Mouse (Mus musculus): ENCODE measurements around the gene Pla2g4f.

Pla2g4f gene
- long read RNA-seq, experiment 1 = 0 reads
- long read RNA-seq, experiment 2 = 0 reads

GRCm38 (mm10) chr2:120313976-120314375 is at the start of gene Pla2g4f:
TSS of gene Pla2g4f (minus strand) at chr2:120314165.
- intact Hi-C loops (cut with DNase I) = no loop called here

GRCm38 (mm10) chr2:120360425-120360824 is 46.5 kb upstream of the Pla2g4f start:
- intact Hi-C loops (cut with DNase I) = no loop called here

- intact Hi-C loops (cut with DNase I) = no loop called here
These were observed 39.0 kb upstream of the Pla2g4f start, which contains the start of gene Vps39 for GRCm38 (mm10) chr2:120352682-120353646. TSS of gene Vps39 (minus strand) at chr2:120353137.

GRCm38 (mm10) chr2:120351321-120351720 is 37.4 kb upstream of the Pla2g4f start:
- intact Hi-C loops (cut with DNase I) = no loop called here

- intact Hi-C loops (cut with DNase I) = no loop called here
These were observed 34.2 kb upstream of the Pla2g4f start for GRCm38 (mm10) chr2:120348120-120348519.

- intact Hi-C loops (cut with DNase I) = no loop called here
These were observed 27.8 kb upstream of the Pla2g4f start for GRCm38 (mm10) chr2:120341741-120342140.

GRCm38 (mm10) chr2:120337886-120338285 is 23.9 kb upstream of the Pla2g4f start:
- intact Hi-C loops (cut with DNase I) = no loop called here

- intact Hi-C loops (cut with DNase I) = no loop called here
These were observed 17.6 kb upstream of the Pla2g4f start for GRCm38 (mm10) chr2:120331575-120331974.

GRCm38 (mm10) chr2:120315077-120315476 is 1.1 kb upstream of the Pla2g4f start:
- intact Hi-C loops (cut with DNase I) = no loop called here

- intact Hi-C loops (cut with DNase I) = no loop called here
These were observed 522 bp upstream of the Pla2g4f start for GRCm38 (mm10) chr2:120314487-120314886.

- intact Hi-C loops (cut with DNase I) = no loop called here
These were observed 1.6 kb downstream of the Pla2g4f start for GRCm38 (mm10) chr2:120312276-120312825.

GRCm38 (mm10) chr2:120304113-120304512 is 9.9 kb downstream of the Pla2g4f start:
- intact Hi-C loops (cut with DNase I) = no loop called here

- intact Hi-C loops (cut with DNase I) = no loop called here
These were observed 12.9 kb downstream of the Pla2g4f start for GRCm38 (mm10) chr2:120301076-120301475.

GRCm38 (mm10) chr2:120299866-120300265 is 14.1 kb downstream of the Pla2g4f start:
- intact Hi-C loops (cut with DNase I) = no loop called here

GRCm38 (mm10) chr2:120296160-120296559 is 17.8 kb downstream of the Pla2g4f start:
- intact Hi-C loops (cut with DNase I) = no loop called here

- intact Hi-C loops (cut with DNase I) = no loop called here
These were observed 22.4 kb downstream of the Pla2g4f start for GRCm38 (mm10) chr2:120291471-120292078.

- intact Hi-C loops (cut with DNase I) = no loop called here
These were observed 25.0 kb downstream of the Pla2g4f start, which contains the start of gene Pla2g4d for GRCm38 (mm10) chr2:120288995-120289394. TSS of gene Pla2g4d (minus strand) at chr2:120289197.

- intact Hi-C loops (cut with DNase I) = no loop called here
These were observed 25.6 kb downstream of the Pla2g4f start for GRCm38 (mm10) chr2:120288401-120288800.

- intact Hi-C loops (cut with DNase I) = no loop called here
These were observed 28.3 kb downstream of the Pla2g4f start for GRCm38 (mm10) chr2:120285639-120286038.

- intact Hi-C loops (cut with DNase I) = loop anchor here (5.0 kb wide), 1 partner anchor 112 kb away; no protein-coding TSS in a partner anchor
These were observed 29.3 kb downstream of the Pla2g4f start for GRCm38 (mm10) chr2:120284705-120285104.

- intact Hi-C loops (cut with DNase I) = loop anchor here (5.0 kb wide), 1 partner anchor 112 kb away; no protein-coding TSS in a partner anchor
These were observed 29.9 kb downstream of the Pla2g4f start for GRCm38 (mm10) chr2:120284094-120284493.

GRCm38 (mm10) chr2:120283550-120283949 is 30.4 kb downstream of the Pla2g4f start:
- intact Hi-C loops (cut with DNase I) = loop anchor here (5.0 kb wide), 1 partner anchor 111 kb away; no protein-coding TSS in a partner anchor
